Mouse (Mus musculus) spleen, postnatal 36 days (tissue): ENCODE results near the gene Rtn4rl1.

Source experiments
- DNase-seq, 2 experiments: peaks; one replicate each; pipeline ENCODE4 v3.0.0; 2022; ENCODE audit warnings: low spot score in 2 of 2, mixed read lengths in 1 of 2

Rtn4rl1 gene

GRCm38 (mm10) chr11:75193256-75194071 is at the start of gene Rtn4rl1:
Gene Rtn4rl1, plus strand, starts transcription at chr11:75193783.
- peak; percentile 66 to 68 for DNase-seq

GRCm38 (mm10) chr11:75145841-75146240 is 47.7 kb upstream of the Rtn4rl1 start:
- no peak for DNase-seq

- DNase-seq = no peak
Measured at GRCm38 (mm10) chr11:75147106-75147845, 46.3 kb upstream of the Rtn4rl1 start.

DNA sequence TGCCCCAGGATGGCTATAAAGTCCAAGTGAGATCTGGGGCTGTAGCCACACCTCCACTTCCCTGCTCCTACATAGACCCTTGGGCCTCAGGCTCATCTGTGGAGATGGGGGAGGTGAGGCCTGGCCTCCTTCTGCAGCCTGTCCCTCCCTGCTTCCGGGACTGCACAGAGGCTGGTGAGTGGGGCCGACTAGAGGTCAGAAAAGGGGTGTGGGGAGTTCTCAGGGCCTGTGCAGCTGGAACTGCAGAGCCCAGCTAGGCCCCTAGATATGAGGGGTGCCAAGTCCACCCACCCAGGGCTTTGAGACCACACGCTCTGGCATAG is 45.8 kb upstream of the Rtn4rl1 start:
- no peak for DNase-seq

- DNase-seq = no peak
Measured at GRCm38 (mm10) chr11:75148332-75149035, 45.1 kb upstream of the Rtn4rl1 start.

DNA sequence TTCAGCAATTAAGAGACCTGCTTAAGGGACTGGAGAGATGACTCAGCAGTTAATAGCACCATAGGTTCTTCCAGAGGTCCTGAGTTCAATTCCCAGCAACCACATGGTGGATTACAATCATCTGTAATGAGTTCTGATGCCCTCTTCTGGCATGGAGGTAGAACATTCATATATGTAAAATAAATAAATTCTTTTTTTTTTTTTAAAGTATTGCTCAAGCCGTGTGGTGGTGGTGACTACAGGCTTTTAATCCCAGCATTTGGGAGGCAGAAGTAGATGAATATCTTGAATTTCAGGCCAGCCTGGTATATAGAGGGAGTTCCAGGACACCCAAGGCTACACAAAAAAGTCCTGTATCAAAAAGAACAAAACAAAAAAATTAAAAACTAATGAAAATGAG is 43.2 kb upstream of the Rtn4rl1 start:
- no peak for DNase-seq

- DNase-seq = peak; percentile 27 to 41
Measured at GRCm38 (mm10) chr11:75152603-75153557, 40.7 kb upstream of the Rtn4rl1 start.

DNA sequence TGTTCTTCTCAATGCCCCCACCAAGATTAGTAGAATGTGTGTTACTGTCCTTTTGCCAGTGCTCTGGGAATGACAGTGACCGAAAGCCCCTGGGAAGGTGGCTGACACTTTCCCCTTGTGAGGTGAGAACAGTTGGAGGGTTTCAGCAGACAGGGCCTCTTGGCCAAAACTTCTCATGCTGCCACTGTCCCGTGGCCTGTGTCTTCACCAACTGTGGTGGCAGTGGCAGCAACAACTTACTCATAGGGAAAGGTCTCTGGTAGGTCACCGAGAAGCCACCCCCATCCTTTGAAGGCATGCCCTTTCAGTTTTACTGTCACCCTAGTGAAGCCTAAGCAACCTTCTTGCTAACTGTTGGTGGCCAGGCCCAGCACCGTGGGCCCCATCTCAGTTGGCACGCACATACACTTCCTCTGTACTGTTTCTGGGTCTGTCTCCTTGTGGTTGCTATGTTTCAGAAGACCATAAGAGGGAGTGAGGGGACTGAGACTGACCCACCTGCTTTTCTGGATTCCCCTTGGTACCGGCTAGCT is 39.5 kb upstream of the Rtn4rl1 start:
- DNase-seq = no peak

DNA sequence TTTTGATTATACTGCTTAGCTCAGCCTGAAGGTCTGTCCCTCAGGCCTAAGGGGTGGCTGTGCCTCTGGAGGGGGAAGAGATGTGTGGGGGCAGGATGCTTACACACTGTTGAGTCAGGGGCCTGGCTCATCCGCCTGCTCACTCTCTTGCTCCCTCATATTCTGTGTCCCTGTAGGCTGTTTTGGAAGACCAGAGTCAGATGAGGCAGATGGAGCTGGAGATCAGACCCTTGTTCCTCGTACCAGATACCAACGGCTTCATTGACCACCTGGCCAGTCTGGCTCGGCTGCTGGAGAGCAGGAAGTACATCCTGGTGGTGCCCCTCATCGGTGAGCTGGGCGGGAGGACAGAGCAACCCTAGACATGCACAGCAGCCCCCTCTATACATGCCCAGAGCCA is 37.6 kb upstream of the Rtn4rl1 start:
- no peak for DNase-seq

DNA sequence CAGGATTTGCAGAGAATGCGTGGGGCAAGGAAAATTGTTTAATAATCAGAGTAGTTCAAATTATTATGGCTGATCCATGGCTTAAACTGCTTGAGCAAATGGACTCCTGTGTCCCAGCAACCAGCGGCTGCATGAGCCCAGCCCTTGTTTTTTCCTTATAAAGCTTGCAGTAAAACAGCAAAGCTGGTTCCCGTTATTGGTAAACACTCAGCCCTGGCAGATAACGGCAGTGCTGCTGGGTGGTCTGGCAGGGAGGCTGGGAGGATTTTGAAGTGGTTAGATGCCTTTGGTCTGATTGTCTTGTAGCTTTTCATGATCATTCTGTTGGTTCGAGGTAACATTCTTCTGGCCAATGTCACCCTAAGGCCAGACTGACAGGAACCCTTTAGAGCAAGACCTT is 37.2 kb upstream of the Rtn4rl1 start:
- no peak for DNase-seq

GRCm38 (mm10) chr11:75157037-75157436 is 36.5 kb upstream of the Rtn4rl1 start:
- DNase-seq = no peak

DNA sequence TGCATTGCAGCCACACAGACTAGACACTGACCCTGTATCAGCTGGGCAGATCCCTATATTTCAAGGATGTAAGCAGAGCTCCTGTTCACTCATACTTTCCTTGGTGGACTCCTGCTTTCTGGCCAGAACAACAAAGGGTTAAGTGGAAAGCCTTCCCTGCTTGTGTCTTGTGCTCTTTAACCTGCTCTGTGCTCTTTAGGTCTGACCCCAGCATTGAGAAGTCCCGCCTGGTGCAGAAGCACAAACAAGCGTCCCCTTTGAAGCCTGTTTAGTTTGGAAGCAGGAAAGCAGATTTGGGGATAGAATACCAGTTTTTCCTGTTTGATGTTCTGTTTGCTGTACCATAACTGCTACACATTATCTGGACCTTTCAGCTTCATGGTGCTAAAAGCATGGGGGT is 35.7 kb upstream of the Rtn4rl1 start:
- no peak for DNase-seq

- DNase-seq = no peak
Measured at GRCm38 (mm10) chr11:75158432-75158831, 35.2 kb upstream of the Rtn4rl1 start.

DNA sequence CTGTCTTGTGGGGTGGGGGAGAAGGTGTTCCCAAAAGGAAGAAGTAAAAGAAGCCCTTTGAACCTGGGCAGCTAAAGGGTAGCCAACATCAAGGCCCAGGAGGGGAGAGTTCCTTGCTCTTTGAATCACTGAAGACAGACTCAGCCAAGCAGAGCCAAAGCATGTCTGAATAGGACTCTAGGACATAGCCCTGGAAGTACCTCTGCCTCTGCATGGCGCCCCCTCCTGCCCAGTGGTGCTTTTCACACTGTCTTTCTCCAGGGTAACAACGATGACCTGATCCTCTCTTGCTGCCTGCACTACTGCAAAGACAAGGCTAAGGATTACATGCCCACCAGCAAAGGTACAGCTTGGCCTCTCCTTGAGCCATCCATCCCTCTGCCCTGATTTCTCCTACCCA is 34.0 kb upstream of the Rtn4rl1 start:
- peak in 1 of 2 experiments; percentile 21 for DNase-seq

DNA sequence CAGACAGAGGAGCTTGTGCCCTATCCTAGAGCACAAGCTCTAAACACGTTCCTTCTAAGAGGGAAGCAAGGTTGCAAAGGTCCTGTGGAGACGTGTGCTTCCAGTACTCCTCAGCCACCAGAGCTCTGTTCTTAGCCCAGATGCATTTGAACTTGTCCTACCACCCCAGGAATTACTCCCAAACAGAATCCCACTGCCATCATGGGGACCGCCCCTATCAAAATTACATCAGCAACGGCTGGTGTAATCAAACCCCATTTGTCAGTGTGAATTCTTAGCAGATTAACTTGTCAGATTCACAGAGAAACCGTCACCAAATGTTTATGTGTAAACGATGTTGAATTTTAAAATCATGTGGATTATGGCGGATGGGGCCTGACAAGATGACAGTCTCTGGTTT is 32.6 kb upstream of the Rtn4rl1 start:
- no peak for DNase-seq

DNA sequence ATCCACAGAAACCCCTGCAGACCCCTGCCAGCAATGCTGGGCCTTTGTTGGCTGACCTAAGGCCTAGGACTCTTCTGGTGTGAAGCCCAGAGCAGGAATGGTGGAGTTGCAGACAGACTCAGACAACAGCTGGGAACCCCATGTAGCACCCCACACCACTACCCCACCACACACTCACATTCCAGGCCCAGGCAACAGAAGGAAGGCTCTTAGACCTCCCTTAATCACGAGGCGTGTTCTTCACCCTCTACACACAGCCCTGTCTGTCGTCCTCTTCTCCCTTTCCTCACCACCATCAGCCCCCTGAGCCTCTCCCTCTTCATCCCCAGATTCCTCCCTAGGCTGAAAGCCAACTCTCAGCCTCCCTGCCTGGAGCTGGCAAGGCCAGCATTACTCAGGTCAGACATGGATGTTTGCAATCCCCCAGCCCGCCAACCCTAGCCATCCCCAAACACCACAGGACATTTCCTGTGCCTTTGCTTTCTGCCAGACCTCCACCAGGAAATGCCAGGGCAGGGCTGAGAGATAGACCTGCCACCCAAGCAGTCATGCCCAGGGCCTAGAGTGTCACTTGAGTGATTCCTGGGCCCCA is 32.1 kb upstream of the Rtn4rl1 start:
- no peak for DNase-seq

GRCm38 (mm10) chr11:75162591-75163080 is 30.9 kb upstream of the Rtn4rl1 start:
- DNase-seq = no peak

DNA sequence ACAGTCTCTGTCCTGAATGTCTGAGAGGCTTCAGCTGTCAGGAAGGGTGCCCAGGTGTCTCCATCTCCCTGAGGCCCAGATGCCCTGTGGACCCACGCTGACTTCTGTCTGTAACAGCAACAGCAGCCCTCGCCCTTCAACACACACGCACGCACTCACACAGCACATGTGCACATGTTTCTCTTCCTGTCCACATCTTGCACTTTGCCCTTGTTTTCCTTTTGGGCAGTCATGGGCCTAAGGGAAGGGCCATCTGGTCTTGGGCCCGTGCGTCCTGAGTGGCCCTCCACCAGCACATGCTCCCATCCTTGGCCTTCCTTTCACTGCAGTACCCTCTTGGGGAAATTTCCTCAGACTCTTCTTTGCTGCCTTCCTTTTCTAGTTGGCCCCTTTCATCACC is 30.2 kb upstream of the Rtn4rl1 start:
- no peak for DNase-seq

GRCm38 (mm10) chr11:75164051-75164450 is 29.5 kb upstream of the Rtn4rl1 start:
- no peak for DNase-seq

GRCm38 (mm10) chr11:75164750-75165149 is 28.8 kb upstream of the Rtn4rl1 start:
- DNase-seq = no peak
